Mouse (Mus musculus): Measurements from ENCODE around the gene Pan3.
"Not testable (repeated sequence)": the region's sequence is repeated elsewhere in the genome, so short reads cannot be mapped to it uniquely, and the experiment has no call there.

The Pan3 gene

DNA sequence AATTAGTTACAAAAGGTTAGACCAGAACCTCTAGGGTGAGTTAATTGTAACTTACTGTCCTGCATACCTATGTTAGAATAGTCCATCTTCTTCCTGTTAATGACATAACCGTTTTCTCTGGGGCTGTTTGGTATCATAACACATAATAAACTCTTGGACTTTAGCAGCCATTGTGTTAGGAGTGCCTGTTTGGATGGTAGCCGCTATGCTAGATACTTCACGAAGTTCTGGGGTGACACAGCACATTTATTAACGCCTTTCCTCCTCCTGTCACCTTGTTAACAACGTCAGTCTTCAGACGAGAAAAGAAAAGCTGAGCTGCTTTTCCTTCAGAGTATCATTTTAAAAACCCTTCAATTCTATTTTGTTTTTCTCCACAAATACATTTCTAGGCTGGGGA, 59.3 kb downstream of the Pan3 start:
- no peak for DNase-seq

DNA sequence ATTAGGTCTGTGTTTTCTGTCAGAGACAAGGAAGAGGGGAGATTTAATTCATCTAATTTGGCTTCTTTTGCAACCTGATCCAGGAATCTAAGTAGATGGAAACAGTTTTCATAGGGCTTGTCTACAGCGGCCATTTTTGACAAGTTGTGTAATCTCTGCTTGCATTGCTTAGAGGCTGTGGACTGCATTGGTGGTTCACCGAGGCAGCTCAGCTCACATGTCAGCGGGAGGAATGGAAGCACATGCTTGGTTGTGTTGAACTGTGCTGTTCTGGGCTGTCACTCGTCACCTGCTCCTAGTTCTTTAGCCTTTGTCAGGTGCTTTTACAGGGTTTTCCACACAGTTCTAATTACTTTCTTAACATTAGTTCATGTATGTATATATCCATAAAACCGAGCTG, 60.9 kb downstream of the Pan3 start:
- DNase-seq, result no peak

DNA sequence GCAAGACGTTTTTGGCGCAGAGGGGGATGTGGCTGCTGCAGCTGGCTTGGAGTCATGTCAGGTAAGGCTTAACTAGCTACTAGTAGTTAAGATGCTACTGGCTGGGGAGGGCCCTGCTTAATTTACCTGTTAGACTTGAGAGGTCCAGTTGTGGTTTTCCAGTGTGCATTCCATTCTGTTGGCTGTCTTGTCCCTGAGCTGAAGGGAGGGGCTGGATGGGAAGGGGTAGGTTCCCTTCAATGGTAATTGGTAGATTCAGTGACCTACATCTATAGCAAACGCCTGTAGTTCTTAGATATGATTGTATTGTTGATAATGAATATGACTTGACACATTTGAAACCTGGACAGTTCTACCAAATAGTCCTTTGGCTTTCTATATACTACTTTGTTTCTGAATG, 62.5 kb downstream of the Pan3 start:
- peak; percentile 50 for DNase-seq

DNA sequence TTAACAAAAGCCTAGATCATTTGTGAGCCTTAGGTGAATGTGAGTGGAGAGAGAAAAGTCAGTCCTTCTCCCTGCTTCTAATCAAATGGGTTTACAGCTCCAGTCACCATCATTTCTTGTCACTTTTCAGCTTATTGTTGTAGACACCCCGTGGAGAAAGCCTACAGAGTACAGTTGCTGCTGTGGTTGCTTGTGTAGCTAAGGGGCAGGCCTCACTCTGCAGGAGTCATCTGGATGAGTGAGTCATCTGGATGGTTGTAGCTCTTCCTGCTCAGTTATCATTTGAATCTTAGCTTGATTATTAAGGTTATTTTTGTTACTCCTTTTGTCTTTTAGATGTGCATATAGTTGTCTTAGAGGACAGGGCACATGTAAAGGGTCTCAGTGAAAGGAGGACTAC, 63.2 kb downstream of the Pan3 start:
- peak; percentile 27 for DNase-seq

DNA sequence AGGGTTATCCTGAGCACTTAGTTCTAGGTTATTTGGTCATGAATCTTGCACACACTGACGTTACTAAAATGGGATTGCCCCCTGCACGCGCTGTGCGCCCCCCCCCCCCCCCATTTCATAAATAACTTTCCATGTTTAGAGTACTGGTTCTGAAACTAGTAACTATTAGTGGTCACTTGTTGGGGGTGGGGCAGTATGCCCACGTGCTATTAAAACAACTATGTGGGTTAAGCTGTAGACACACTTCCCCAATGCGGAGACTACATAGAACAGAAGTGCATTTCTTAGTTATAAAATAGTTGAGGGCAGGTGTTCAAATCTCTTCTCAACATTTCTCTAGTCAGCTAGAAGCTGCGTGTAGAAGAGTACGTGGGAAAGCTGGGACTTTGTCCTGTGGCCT, 63.7 kb downstream of the Pan3 start:
- no peak for DNase-seq

DNA sequence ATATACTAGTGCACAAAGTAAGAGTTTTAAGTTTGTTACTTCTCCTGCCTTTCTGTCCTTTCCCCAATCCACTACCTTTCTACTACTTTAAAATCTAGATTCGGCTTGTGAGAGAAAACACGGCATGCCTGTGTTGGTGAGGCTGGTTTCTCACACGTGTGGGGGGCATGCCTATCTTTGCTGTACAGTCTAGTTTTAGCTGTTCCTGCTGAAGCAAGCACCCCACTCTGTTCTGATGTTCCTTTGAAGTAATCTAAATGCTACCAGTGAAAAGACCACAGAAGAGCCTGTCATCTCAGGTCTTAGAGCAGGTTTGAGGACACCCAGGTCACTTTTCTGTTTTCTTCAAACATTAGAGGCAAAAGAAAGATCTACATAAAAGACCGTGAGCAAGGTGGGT, 64.4 kb downstream of the Pan3 start:
- DNase-seq, result no peak

DNA sequence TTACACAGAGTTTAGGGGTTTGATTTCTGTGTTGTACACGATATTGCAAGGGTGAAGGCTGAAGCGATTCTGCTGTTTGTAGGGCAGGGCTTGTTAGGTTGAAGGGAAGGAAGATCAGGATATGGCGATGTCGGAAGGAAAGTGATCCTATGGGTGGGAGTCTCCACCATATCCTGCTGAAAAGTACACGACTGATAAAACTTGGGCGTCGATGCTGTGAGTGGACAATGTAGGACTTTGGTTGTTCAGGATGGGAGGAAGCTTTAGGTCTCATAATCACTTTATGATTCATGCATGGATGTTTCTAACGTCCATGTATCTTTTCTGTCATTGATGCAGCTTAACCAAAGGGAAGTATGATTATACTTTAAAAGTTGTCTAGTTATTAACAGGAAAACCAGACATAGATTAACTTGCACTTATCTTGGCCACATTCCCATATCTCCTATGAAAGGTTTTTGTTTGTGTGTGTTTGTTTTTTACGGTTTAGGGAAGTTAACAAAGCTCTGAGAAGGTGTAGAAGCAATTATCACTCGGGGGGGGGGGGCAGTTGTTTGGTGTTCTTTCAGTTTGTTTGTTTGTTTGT, 64.9 kb downstream of the Pan3 start:
- DNase-seq, result no peak

DNA sequence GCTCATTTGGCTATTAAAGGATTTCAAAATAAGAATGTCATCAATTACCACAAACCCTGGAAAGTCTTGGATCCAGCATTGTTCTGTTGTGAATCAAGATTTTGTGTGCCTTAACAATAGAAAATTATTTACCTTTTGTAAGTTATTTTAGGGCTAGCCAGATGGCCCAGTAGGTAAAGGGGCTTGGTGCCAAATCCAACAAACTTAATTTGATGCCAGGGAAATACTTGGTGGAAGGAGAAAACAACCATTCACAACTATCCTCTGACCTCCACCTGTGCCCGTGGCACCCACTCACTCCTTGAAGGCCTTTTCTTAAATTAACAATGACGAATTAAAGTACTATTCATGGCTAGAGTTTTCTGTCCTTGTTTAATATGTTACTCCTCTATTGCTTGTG, 66.0 kb downstream of the Pan3 start:
- DNase-seq, result no peak

DNA sequence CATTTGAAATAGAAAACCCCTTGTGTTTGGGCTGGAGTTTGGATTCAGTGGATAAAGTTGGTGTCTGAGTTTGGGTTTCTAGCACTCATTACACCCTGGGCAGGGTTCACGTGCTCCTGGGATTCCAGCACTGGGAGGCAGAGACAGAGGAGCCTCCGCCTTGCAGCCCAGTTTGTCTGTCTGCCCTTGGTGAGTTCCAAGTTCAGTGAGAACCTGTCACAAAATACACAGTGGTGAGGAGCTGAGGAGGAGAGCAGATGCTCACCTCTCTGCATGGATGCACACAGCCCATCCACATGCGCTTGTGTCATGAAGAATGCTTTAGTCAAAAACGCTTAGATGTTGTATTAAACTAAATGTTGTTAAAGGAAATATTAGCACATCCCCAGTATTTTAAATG, 67.0 kb downstream of the Pan3 start:
- DNase-seq, result no peak

DNA sequence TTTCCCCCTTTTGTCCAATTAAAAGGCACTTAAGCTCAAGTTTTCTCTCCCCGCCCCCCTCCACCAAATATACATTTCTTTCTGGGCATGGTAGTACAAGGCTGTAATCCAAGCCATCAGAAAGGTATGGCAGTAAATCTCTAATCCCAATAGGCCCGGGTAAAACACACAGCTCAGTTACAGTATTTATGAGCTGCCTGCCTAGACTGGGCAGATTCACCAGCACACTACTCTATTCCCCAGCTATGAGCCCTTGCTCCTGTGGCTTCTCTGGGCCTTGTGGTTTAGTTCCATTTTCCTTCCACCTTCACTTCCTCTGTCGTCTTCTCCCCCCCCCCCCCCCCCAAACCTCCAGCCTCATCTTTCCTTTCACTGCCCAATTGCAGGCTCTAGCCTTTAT, 67.8 kb downstream of the Pan3 start:
- no peak for DNase-seq

DNA sequence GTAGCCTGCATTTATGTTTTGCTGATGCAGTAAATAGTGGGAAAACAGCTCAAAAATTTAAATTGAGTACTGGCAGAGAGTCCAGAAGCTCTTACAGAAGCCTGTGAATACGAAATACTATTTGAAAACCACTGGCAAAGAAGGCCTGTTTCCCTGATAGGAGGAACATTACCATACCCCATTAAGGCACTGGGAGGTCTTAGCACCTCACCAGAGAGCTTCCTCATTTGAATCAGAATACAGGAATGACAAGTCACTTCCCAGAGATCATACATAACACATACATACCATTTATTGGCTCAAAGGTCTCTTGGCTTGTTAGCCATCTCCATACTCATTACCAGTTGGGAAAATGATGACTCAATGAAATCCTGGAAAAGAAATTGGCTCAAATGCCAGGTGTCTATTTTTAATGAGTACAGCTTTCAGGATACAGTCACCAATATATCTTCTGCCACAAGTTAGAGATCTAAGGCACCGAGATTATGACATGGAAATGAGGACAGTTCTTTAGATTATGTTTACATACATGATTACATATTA, 71.6 kb downstream of the Pan3 start:
- no peak for DNase-seq

DNA sequence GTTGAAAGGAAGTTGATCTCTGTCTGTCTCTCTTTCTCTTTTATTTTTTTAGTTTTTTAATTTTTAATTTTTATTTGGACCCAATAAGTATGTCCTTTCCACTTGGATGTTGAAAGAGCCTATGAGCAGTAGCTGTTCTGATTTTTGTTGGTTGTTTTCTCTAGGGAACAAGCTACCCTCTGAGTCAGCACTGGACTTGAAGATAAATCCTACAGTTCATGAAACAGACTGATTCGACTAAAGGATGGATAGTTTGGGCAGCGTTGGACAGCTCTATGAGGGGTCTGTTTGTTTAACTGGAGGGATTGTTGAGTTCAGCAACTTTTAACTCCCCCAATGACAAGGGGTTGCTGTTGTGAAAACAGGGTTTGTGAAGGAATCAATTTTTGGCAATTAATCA, 73.0 kb downstream of the Pan3 start:
- DNase-seq, result no peak

DNA sequence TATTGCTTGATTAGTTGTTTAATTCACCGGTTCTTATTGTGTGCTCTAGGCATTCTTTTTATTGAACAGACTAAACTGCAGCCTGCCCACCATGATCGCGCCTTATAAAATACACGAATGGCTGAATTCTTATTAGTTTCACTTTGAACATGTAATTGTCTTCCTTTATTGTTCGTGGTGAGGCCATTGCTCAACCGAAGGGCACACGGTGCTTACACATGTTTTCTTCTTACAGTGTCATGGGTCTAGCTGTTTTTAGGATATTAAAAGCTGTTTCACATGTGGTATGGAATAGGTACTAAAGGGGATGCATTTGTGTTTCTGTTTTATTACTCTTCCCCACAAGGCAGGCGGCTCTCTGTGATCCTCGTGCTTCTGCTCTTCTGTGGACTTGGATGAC, 81.4 kb downstream of the Pan3 start:
- DNase-seq, result no peak

DNA sequence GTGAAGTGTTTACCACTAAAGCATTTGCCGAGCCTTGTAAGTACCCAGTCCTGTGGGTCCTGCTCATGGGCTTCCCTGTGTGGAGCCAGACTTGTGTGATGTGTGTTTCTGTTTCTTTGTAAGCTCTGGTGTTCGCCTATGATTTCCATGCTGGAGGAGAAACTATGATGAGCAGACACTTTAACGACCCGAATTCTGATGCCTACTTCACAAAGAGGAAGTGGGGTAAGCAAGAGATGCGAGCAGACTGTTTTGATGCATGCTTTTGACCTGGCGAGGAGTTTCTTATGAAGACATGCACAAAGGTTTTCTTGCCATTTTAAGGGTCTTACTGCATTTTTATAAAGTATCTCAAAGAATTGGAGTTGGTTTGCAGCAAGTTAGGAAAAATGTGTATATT, 97.0 kb downstream of the Pan3 start:
- DNase-seq, result no peak

DNA sequence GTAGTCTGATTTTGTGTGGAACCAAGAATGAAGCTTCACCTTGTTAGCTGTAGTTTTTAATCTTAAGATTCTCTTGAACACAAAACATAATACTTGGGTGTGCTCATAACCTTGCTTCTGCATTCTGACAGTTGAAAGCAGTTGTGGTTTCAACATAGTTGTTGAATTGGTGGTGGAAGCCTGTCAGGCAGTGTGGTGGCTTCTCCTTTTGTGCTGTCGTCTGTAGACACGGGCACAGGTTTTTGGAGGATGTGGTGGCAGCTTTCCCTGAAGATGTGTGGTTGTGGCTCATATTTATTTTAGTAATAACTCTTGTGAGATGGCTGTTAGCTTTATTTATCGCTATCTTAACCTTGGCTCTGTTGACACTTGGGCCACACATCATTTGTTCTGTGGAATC, 97.8 kb downstream of the Pan3 start:
- DNase-seq, result no peak

DNA sequence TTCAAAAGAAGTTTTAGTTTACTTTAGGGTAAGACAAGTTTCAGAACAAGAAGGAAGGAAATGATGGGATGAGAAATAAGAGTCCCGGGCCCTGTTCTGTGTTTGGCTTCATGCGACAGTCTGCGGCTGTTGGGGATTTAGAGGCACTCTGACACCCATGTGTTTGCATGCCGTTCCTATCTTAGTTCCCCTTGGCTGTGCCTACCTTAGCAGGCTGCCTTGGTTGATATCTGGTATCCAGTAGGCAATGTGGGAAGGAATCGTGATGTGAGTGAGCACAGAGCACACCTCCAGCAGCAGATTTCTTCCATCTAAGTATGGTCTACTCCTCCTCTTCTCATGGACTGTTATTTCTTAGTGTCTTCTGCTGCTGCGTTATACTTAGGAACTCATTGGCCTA, 102.1 kb downstream of the Pan3 start:
- DNase-seq, result no peak

DNA sequence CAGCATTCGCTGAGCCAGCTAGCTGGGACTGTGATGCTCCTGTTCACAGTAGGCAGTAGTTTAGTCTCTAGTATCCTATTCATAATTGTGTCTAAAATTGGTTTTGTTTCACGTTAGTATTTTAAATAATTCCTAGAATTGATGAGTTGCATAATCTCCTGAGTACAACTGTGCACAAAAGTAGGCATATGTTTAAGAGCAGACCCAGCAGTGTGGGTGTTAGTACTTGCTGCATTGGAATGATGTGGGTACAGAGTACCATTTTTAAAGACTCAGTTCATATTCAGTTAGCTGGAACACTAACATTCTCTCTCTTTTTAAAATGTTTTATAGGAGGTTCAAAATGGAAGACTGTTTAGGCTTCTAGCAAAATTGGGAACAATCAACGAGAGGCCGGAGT, 109.4 kb downstream of the Pan3 start:
- no peak for DNase-seq

DNA sequence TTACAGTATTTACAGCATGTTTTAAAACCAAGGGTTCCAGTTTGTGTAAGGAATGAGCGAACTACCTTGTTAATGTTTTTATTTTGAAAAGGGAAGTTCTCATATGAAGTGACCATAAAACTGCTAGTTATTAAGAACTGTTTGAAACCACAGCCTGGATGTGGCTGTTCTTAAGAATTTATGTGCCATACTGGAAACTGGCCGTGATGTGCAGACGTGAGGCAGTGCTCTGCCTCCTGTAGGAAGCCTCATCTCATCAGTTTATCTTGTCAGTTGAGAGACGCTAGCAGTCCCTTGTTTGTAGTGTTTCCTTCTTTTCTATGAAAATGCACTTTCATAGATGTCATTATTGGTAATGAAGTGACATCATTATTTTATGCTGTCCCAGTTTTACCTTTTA, 109.9 kb downstream of the Pan3 start:
- DNase-seq, result no peak

DNA sequence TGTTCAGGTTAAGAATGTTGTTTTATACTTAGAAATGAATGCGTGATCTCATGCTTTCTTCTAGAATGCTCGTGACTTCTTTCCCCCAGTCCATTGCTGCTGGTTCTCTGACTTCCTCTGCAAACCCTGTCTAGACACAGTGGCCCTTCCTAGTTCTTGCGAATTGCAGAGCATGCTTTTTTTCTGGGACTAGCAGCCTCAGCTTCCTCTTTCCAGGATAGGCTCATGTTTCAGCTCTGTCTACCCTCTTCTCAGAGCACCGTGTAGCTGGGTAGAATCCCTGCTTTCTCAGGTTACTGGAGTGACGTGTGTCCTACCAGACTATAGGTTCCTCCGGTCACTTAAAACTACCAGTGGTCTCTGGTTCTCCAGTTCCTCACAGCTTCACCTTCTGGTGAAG, 112.3 kb downstream of the Pan3 start:
- DNase-seq, result no peak

DNA sequence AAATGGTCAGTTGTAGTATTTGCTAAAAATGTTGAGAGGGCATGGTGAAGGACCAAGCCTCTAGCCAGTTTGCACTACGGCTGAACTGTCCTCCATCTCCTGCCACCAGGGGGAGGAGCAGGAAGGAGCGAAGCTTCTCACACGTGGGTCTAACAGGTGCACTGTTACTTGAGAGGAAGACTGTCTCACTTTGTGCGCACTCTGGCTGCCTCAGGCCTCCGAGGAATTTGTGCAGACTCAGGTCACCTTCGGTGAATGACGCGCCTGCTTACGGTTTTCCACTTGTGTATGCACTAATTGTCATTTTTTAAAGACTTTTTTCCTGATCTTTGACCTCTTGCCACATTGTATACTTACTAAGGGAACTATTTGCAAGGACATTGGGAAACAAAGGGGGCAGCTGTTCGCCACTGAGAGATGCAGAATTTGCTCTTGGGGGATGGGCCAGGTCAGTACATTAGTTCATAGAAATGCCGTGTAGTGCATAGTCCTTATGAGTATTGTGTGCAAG, 115.8 kb downstream of the Pan3 start:
- peak; percentile 30 for DNase-seq

DNA sequence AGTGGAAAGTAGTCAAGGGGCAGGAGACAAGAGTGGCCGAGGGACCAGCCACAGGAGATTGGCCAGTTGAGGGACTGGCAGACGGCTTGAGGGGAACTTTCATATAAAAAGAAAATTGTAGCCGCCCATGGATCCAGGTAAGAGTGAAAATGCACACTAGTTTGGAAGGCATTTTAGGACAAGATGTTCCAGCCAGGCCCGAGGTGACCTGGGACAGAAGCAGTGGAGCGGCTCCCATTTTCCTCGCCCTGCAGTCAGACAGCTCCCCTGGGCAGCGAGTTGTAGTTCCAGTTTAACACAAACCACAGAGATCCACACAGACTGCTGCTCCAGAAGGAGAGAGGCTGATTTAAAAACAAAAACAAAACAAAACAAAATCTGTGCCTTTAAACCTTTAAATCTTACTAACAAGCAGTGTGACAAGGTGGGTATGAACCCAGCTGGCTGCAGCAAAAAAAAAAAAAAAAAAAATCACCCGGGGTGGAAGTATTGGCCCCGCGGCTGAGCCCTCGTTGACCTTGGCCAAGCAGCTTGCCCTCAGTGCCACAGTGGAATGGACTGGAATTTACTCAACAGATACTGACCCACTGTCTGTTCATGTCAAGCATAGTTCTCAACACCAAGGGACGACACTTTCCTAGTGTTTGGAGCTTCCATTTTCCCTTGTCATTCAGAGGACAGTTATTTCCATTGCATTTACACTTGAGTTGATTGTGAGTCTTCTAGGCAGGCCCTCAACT, 119.2 kb downstream of the Pan3 start:
- DNase-seq, result no peak

DNA sequence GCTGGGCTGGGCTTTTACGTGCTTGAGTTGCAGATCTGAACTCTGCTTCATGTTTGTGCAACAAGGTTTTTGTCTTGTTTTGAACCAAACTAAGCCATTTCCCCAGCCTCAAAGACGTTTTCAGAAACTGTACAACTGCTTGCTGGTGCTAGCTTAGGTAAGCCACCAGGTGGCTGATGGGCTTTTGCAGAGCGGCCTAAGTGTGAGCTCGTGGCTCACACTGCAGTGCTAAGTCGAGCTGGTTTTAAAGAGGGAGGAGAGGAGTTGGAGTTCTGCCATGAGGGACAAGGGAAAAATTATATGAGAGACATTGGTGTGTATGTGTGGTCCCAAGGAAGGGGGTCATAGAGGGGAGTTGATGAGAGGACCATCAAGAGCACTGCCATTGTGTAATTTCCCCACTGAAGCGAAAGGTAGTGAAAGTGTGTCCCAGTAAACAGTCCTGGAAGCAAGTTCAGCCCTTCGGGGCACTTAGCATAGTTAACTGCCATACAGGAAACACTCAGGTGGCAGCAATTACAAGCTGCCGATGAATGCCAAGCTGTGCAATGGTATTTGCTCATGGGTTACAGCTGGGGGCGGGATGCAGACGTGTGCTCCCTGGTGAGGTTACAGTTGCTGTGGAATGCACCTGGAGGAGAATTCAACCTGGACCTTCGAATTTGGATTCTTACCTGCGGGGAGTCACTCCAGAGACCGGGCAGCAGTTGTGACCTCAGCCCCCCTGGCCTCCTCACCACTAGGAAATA, 122.1 kb downstream of the Pan3 start:
- DNase-seq, result no peak

DNA sequence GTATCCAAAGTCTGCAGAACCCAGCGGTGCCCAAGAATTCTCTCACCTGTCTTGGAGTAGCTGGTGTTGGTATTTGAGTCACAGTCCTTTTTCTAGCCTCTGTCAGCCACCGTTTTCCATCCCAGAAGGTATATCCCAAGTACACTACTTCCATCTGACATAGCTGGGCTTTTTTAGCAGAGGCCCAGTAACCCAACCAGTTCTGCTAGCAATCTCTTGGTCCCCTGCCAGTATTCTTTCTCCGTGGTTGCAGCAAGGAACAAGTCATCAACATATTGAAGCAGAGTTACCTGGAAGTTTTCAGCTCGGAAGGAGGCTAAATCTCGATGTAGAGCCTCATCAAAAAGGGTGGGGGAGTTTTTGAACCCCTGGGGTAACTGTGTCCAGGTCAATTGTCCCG, 127.7 kb downstream of the Pan3 start:
- DNase-seq, result not testable (repeated sequence)
